Mouse (Mus musculus): ENCODE measurements around the gene Prima1. TPM values are rescaled to one million over a fixed set of nuclear protein-coding genes. Genes with fewer than 3 reads are reported as not detected.

Prima1 gene
- polyA plus RNA-seq, 1 experiment from 2014 or later = not detected

- Histone ChIP-seq H3K9ac (no peak overlapping the region), H3K4me1 (no peaks in the 10 kb centered on the region), H3K9me3 (replicated peaks) (no peaks in the 10 kb centered on the region), H3K27ac (no peak overlapping the region), H3K36me3 (no peaks in the 10 kb centered on the region), H3K4me3 (no peak overlapping the region), H3K4me2 (no peak overlapping the region), H3K27me3 (replicated peaks) (no peaks in the 10 kb centered on the region)
- ATAC-seq = no peak
- WGBS (ENCODE audit: insufficient replicate concordance) = 54% methylated on average over 6 of the region's 6 CpGs
Measured at GRCm38 (mm10) chr12:103215877-103216610, 25.9 kb downstream of the Prima1 start.

DNA sequence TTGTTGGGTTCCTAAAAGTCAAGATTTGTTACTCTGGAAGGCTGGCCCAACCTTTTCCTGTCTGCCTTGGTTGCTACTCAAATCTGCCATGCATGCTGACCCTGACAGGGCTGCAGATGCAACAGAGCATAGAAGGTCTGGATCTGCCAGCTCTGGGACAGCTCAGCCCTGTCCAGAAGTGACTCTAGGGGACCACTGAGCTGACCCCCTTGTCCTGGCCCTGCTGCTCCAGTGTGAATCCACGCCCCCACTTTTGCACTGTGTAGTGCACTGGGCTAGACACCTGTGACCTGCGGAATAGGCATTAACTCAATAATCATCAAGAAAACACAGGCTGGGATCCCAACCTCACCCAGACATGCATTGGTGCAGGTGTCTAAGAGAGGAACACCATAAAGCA is 27.2 kb downstream of the Prima1 start:
- no peaks in the 10 kb centered on the region for H3K27me3 ChIP-seq (replicated peaks)
- H3K4me3 ChIP-seq = no peak overlapping the region
- H3K9ac ChIP-seq = no peak overlapping the region
- WGBS (ENCODE audit: insufficient replicate concordance) = 69% methylated on average over 2 of the region's 2 CpGs
- no peaks in the 10 kb centered on the region for H3K4me1 ChIP-seq
- no peaks in the 10 kb centered on the region for H3K9me3 ChIP-seq (replicated peaks)
- no peak for ATAC-seq
- no peak overlapping the region for H3K27ac ChIP-seq
- H3K4me2 ChIP-seq = no peak overlapping the region
- no peaks in the 10 kb centered on the region for H3K36me3 ChIP-seq

- no peak overlapping the region for H3K27ac ChIP-seq
- H3K4me1 ChIP-seq = no peaks in the 10 kb centered on the region
- 56% methylated on average over 10 of the region's 10 CpGs for WGBS (ENCODE audit: insufficient replicate concordance)
- no peak for ATAC-seq
- no peak overlapping the region for H3K4me3 ChIP-seq
- no peaks in the 10 kb centered on the region for H3K27me3 ChIP-seq (replicated peaks)
- no peaks in the 10 kb centered on the region for H3K36me3 ChIP-seq
- H3K4me2 ChIP-seq = no peak overlapping the region
- H3K9me3 ChIP-seq (replicated peaks) = no peaks in the 10 kb centered on the region
- H3K9ac ChIP-seq = no peak overlapping the region
Measured at GRCm38 (mm10) chr12:103214270-103214669, 27.7 kb downstream of the Prima1 start.

- ATAC-seq = no peak
- H3K27me3 ChIP-seq (replicated peaks) = no peaks in the 10 kb centered on the region
- 67% methylated on average over 2 of the region's 2 CpGs for WGBS (ENCODE audit: insufficient replicate concordance)
Measured at GRCm38 (mm10) chr12:103213591-103213990, 28.4 kb downstream of the Prima1 start.

DNA sequence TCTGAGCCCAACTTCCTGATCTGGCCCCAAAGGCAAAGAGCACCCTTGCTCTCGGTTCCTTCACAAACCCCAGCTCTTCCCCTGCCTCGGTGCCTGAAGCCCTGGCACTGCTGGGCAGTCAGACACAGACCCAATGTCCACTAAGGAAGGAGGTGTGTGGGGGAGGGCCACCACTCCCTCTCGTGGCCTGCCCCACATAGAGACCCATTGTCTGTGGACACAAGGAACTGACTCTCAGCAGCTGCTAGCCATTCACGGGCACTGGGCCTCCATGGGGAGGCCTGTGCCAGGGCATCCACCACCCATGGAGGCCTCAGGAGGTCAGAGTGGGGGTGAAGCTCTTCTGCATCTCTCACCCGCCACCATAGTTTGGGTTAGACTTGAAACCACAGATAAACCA is 30.9 kb downstream of the Prima1 start:
- no peak for ATAC-seq
- Histone ChIP-seq H3K9ac (no peak overlapping the region), H3K4me2 (no peak overlapping the region), H3K4me1 (no peaks in the 10 kb centered on the region), H3K36me3 (no peaks in the 10 kb centered on the region), H3K9me3 (replicated peaks) (no peaks in the 10 kb centered on the region), H3K27me3 (replicated peaks) (no peaks in the 10 kb centered on the region), H3K27ac (no peak overlapping the region), H3K4me3 (no peak overlapping the region)
- 47% methylated on average over 5 of the region's 5 CpGs for WGBS (ENCODE audit: insufficient replicate concordance)

More at GRCm38 (mm10) chr12:103213591-103213990, 28.4 kb downstream of the Prima1 start:
- Histone ChIP-seq H3K9me3 (replicated peaks) (no peaks in the 10 kb centered on the region), H3K27ac (no peak overlapping the region), H3K4me3 (no peak overlapping the region), H3K36me3 (no peaks in the 10 kb centered on the region), H3K9ac (no peak overlapping the region), H3K4me2 (no peak overlapping the region), H3K4me1 (no peaks in the 10 kb centered on the region)

DNA sequence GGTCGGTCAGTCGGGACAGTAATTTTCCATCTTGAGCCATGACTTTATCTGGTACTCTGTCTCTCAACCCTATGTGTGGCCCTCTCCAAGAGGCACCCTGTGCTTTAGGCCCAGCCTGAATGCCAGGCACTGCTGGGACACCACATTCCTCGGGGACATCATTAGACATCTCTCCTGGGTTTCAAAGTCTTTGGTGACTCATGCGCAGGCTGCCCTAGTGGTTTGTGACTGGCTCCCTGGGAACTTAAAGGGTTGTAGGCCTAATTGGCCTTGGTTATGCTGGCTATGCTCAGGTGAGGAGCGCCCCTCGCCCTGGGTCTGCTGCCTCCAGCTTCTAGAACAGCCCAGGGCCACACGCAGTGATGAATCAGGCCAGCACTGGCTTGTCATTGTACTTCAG is 32.4 kb downstream of the Prima1 start:
- no peak for ATAC-seq
- Histone ChIP-seq H3K4me1 (no peaks in the 10 kb centered on the region), H3K4me2 (no peak overlapping the region), H3K9me3 (replicated peaks) (no peaks in the 10 kb centered on the region), H3K36me3 (no peaks in the 10 kb centered on the region), H3K27ac (no peak overlapping the region), H3K27me3 (replicated peaks) (no peaks in the 10 kb centered on the region), H3K4me3 (no peak overlapping the region), H3K9ac (no peak overlapping the region)
- 77% methylated on average over 7 of the region's 7 CpGs for WGBS (ENCODE audit: insufficient replicate concordance)

DNA sequence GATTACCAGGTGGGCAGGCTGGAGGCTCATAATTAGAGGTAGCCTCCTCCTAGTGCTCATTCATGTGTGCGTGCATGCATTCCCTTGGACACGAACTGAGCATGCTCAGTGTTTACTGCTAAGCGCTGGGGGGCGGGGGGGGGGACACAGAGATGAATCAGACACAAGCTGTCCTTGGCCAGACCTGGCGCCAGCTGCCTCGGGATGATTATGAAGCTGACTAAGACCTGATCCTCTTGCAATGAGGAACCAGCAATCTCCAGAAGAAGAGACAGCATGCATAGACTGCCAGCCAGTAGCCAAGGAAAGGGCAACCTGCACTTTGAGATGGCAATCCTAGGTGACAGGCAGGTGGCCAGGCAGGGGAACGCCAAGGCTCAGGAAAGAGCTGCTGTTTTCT is 36.4 kb downstream of the Prima1 start:
- H3K27ac ChIP-seq = no peak overlapping the region
- WGBS (ENCODE audit: insufficient replicate concordance) = 51% methylated on average over 7 of the region's 7 CpGs
- no peaks in the 10 kb centered on the region for H3K9me3 ChIP-seq (replicated peaks)
- no peaks in the 10 kb centered on the region for H3K27me3 ChIP-seq (replicated peaks)
- no peaks in the 10 kb centered on the region for H3K36me3 ChIP-seq
- no peak overlapping the region for H3K9ac ChIP-seq
- H3K4me2 ChIP-seq = no peak overlapping the region
- no peaks in the 10 kb centered on the region for H3K4me1 ChIP-seq
- H3K4me3 ChIP-seq = no peak overlapping the region
- ATAC-seq = no peak

GRCm38 (mm10) chr12:103202592-103203544 is 39.1 kb downstream of the Prima1 start:
- WGBS (ENCODE audit: insufficient replicate concordance) = 33% methylated on average over 11 of the region's 11 CpGs
- H3K4me1 ChIP-seq = no peaks in the 10 kb centered on the region
- H3K4me3 ChIP-seq = no peak overlapping the region
- no peaks in the 10 kb centered on the region for H3K36me3 ChIP-seq
- H3K4me2 ChIP-seq = no peak overlapping the region
- H3K27me3 ChIP-seq (replicated peaks) = no peaks in the 10 kb centered on the region
- H3K9ac ChIP-seq = no peak overlapping the region
- H3K9me3 ChIP-seq (replicated peaks) = no peaks in the 10 kb centered on the region
- ATAC-seq = peak; percentile 50; the same call in 1 of the 2 replicates
- H3K27ac ChIP-seq = no peak overlapping the region

- H3K9me3 ChIP-seq (replicated peaks) = no peaks in the 10 kb centered on the region
- ATAC-seq = no peak
- no peak overlapping the region for H3K27ac ChIP-seq
- no peak overlapping the region for H3K9ac ChIP-seq
- no peaks in the 10 kb centered on the region for H3K27me3 ChIP-seq (replicated peaks)
- H3K4me1 ChIP-seq = no peaks in the 10 kb centered on the region
- WGBS (ENCODE audit: insufficient replicate concordance) = 30% methylated on average over 5 of the region's 5 CpGs
- no peak overlapping the region for H3K4me2 ChIP-seq
- H3K4me3 ChIP-seq = no peak overlapping the region
- H3K36me3 ChIP-seq = no peaks in the 10 kb centered on the region
Measured at GRCm38 (mm10) chr12:103192996-103193395, 49.0 kb downstream of the Prima1 start.

GRCm38 (mm10) chr12:103189771-103190170 is 52.2 kb downstream of the Prima1 start:
- no peaks in the 10 kb centered on the region for H3K36me3 ChIP-seq
- H3K4me2 ChIP-seq = no peak overlapping the region
- no peaks in the 10 kb centered on the region for H3K4me1 ChIP-seq
- H3K4me3 ChIP-seq = no peak overlapping the region
- no peak overlapping the region for H3K27ac ChIP-seq
- no peak for ATAC-seq
- H3K27me3 ChIP-seq (replicated peaks) = no peaks in the 10 kb centered on the region
- H3K9ac ChIP-seq = no peak overlapping the region
- 79% methylated on average over 12 of the region's 12 CpGs for WGBS (ENCODE audit: insufficient replicate concordance)
- H3K9me3 ChIP-seq (replicated peaks) = no peaks in the 10 kb centered on the region

- WGBS (ENCODE audit: insufficient replicate concordance) = 56% methylated on average over 8 of the region's 8 CpGs
- H3K4me1 ChIP-seq = no peaks in the 10 kb centered on the region
- H3K27me3 ChIP-seq (replicated peaks) = no peaks in the 10 kb centered on the region
- H3K36me3 ChIP-seq = no peaks in the 10 kb centered on the region
- no peak for ATAC-seq
- no peaks in the 10 kb centered on the region for H3K9me3 ChIP-seq (replicated peaks)
- H3K9ac ChIP-seq = no peak overlapping the region
- H3K27ac ChIP-seq = no peak overlapping the region
- H3K4me2 ChIP-seq = no peak overlapping the region
- H3K4me3 ChIP-seq = no peak overlapping the region
Measured at GRCm38 (mm10) chr12:103188223-103188622, 53.7 kb downstream of the Prima1 start.

- Histone ChIP-seq H3K27ac (no peak overlapping the region), H3K4me3 (no peak overlapping the region), H3K4me2 (no peak overlapping the region), H3K27me3 (replicated peaks) (no peaks in the 10 kb centered on the region), H3K36me3 (no peaks in the 10 kb centered on the region), H3K9ac (no peak overlapping the region), H3K9me3 (replicated peaks) (no peaks in the 10 kb centered on the region), H3K4me1 (no peaks in the 10 kb centered on the region)
- no peak for ATAC-seq
- WGBS (ENCODE audit: insufficient replicate concordance) = 69% methylated on average over 7 of the region's 7 CpGs
Measured at GRCm38 (mm10) chr12:103187020-103187419, 54.9 kb downstream of the Prima1 start.

Measured in liver, embryonic 12.5 days (tissue).